Mouse (Mus musculus) embryonic facial prominence, embryonic 14.5 days (tissue): ENCODE measurements around the gene Bglap3. TPM values are rescaled to one million over a fixed set of nuclear protein-coding genes. Genes with fewer than 3 reads are reported as not detected.
A peak's percentile ranks its signal among the peaks of the same experiment; 100 is the strongest.
"Not testable (repeated sequence)": the region's sequence is repeated elsewhere in the genome, so short reads cannot be mapped to it uniquely, and the experiment has no call there.

Experiments used
- ATAC-seq: fragments of 200-750 bp; cut with Nextera tagmentation; 2 replicates; pipeline ENCODE4 v1.8.0; 2017; ENCODE audit warnings: low read depth, moderate number of reproducible peaks, moderate TSS enrichment
- DNase-seq: peaks from one replicate; pipeline ENCODE4 v3.0.0-alpha.2; 2015; ENCODE audit warnings: low spot score
- H3K27ac ChIP-seq: fragments of 300-500 bp; sonication (generic); replicated peaks from 2 replicates; pipeline ENCODE4 v1.5.1; 2014; ENCODE audit warnings: low read depth, mild to moderate bottlenecking, low read length, moderate library complexity
- H3K27me3 ChIP-seq: fragments of 300-500 bp; sonication (generic); replicated peaks from 2 replicates; pipeline ENCODE4 v1.6.1; 2014; ENCODE audit warnings: low read length; ENCODE audit not compliant: control insufficient read depth, insufficient read depth
- H3K36me3 ChIP-seq: fragments of 300-500 bp; sonication (generic); 2 replicates; pipeline ENCODE4 v1.6.1; 2014; ENCODE audit warnings: low read length, mixed read lengths; ENCODE audit not compliant: control insufficient read depth, insufficient read depth
- H3K4me1 ChIP-seq: fragments of 300-500 bp; sonication (generic); 2 replicates; pipeline ENCODE4 v1.6.1; 2014; ENCODE audit warnings: antibody characterized with exemption, low read length; ENCODE audit not compliant: control insufficient read depth, insufficient read depth
- H3K4me2 ChIP-seq: fragments of 300-500 bp; sonication (generic); 2 replicates; pipeline ENCODE4 v1.6.1; 2014; ENCODE audit warnings: low read depth, mild to moderate bottlenecking, low read length, moderate library complexity, mixed read lengths
- H3K4me3 ChIP-seq: fragments of 300-500 bp; sonication (generic); 2 replicates; pipeline ENCODE4 v1.5.1; 2014; ENCODE audit warnings: low read depth, mild to moderate bottlenecking, low read length
- H3K9ac ChIP-seq: fragments of 300-500 bp; sonication (generic); 2 replicates; pipeline ENCODE4 v1.6.1; 2014; ENCODE audit warnings: low read depth, mild to moderate bottlenecking, low read length, moderate library complexity, mixed read lengths
- H3K9me3 ChIP-seq: fragments of 300-500 bp; sonication (generic); 2 replicates; pipeline ENCODE4 v1.6.1; 2016; ENCODE audit warnings: low read length; ENCODE audit not compliant: control insufficient read depth
- WGBS: fragments of 180-500 bp; shearing (Covaris S2); extraction: QIAGEN DNeasy Blood & Tissue Kit; methylation state at CpG from one replicate; pipeline ENCODE4 v1.1.7; 2014; 5-methylcytosine and 5-hydroxymethylcytosine counted together
- polyA plus RNA-seq: library from polyadenylated mRNA; unstranded; fragments of >200 nt; fragmentation: Nextera tagmentation; extraction: Ambion mirVana; gene quantifications from 2 replicates; pipeline ENCODE4 v1.2.1, GENCODE M21; 2014

Bglap3 gene
- polyA plus RNA-seq, result 1.5 and 4.6 TPM in 2 replicates

DNA sequence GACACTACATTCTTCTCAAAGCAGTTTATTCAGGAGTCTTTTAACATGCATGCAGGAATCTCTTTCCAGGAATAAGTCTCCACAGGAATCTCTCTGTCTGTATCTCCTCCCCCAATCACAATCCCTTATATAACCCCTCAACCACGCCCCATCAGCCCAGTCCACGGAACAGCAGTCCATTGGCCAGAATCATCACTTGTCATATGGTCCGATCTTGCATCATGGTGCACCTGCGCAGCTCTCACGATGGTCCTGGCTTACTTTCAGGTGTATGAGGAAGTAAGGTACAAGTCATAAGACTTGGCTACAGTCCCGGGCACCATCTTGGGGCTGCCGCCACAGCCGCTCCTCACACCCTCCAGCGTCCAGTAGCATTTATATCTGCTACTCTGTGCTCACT lies at the start of gene Bglap3:
Bglap3 (minus strand) TSS at position 101 of the 400 bp plus-strand sequence.
- not testable (repeated sequence) for ATAC-seq, H3K4me2 ChIP-seq, H3K4me1 ChIP-seq, H3K27me3 ChIP-seq, H3K27ac ChIP-seq, H3K4me3 ChIP-seq, H3K36me3 ChIP-seq, H3K9me3 ChIP-seq, DNase-seq, H3K9ac ChIP-seq
- WGBS, result 91% methylated on average over 9 of the region's 9 CpGs

- WGBS, result 44% methylated on average over 9 of the region's 9 CpGs
- ATAC-seq (no peak), DNase-seq (no peak)
- no peaks in the 10 kb centered on the region for H3K27me3 ChIP-seq
- H3K4me2 ChIP-seq, result no peak overlapping the region
- peaks cover 41% of the 10 kb centered on the region for H3K36me3 ChIP-seq
- no peak overlapping the region for H3K4me3 ChIP-seq
- no peaks in the 10 kb centered on the region for H3K9me3 ChIP-seq
- H3K27ac ChIP-seq, result no peak overlapping the region
- 0 out of 2 replicates have a peak overlapping the region, but pooled peaks have one; percentile 31 for H3K9ac ChIP-seq
- H3K4me1 ChIP-seq, result peaks cover 10% of the 10 kb centered on the region
Observed at GRCm38 (mm10) chr3:88422020-88422720, 49.6 kb upstream of the Bglap3 start.

GRCm38 (mm10) chr3:88420771-88421170 lies 48.2 kb upstream of the Bglap3 start:
- DNase-seq, result no peak
- Histone ChIP-seq H3K4me3 (no peak overlapping the region), H3K4me2 (no peak overlapping the region), H3K36me3 (peaks cover 55% of the 10 kb centered on the region), H3K27ac (no peak overlapping the region), H3K9ac (no peak overlapping the region), H3K27me3 (no peaks in the 10 kb centered on the region), H3K9me3 (no peaks in the 10 kb centered on the region), H3K4me1 (peaks cover 10% of the 10 kb centered on the region)
- WGBS, result 97% methylated on average over 19 of the region's 19 CpGs
- no peak for ATAC-seq

- DNase-seq (no peak), ATAC-seq (no peak)
- Histone ChIP-seq H3K9me3 (no peaks in the 10 kb centered on the region), H3K27ac (no peak overlapping the region), H3K4me2 (no peak overlapping the region), H3K4me1 (no peaks in the 10 kb centered on the region), H3K4me3 (no peak overlapping the region), H3K9ac (no peak overlapping the region), H3K27me3 (no peaks in the 10 kb centered on the region), H3K36me3 (peaks cover 77% of the 10 kb centered on the region)
- WGBS, result 81% methylated on average over 6 of the region's 6 CpGs
Observed at GRCm38 (mm10) chr3:88418016-88418415, 45.5 kb upstream of the Bglap3 start.

GRCm38 (mm10) chr3:88415668-88416067 lies 43.1 kb upstream of the Bglap3 start:
- Histone ChIP-seq H3K4me1 (peaks cover 3% of the 10 kb centered on the region), H3K4me2 (no peak overlapping the region), H3K36me3 (peaks cover 89% of the 10 kb centered on the region), H3K9ac (no peak overlapping the region), H3K4me3 (no peak overlapping the region), H3K27ac (no peak overlapping the region), H3K9me3 (no peaks in the 10 kb centered on the region), H3K27me3 (no peaks in the 10 kb centered on the region)
- 82% methylated on average over 4 of the region's 4 CpGs for WGBS
- DNase-seq, result no peak
- ATAC-seq, result no peak

DNA sequence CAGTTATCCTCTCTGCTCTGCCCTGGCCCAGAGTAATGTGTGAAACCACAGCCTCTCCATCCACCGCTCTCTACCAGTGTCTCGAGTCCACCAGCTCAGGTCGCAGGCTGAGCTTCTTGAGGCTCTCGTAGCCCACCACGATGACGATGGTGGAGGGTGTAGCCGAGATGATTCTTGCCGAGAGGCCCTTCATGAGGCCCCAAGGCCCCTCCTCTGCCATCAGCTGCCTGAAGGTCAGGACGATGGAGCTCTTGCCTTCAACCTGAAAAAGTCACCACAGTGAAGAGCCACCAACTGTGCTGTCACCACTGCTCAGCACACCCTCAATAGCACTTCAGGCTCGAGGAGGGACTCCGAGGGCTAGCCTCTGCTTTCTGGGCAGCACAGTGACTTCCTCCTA lies 40.1 kb upstream of the Bglap3 start:
- WGBS, result 89% methylated on average over 11 of the region's 11 CpGs
- Histone ChIP-seq H3K4me2 (no peak overlapping the region), H3K27me3 (no peaks in the 10 kb centered on the region), H3K36me3 (peaks cover 59% of the 10 kb centered on the region), H3K9ac (no peak overlapping the region), H3K4me3 (no peak overlapping the region), H3K4me1 (peaks cover 12% of the 10 kb centered on the region), H3K9me3 (no peaks in the 10 kb centered on the region), H3K27ac (no peak overlapping the region)
- DNase-seq, result no peak
- ATAC-seq, result no peak

DNA sequence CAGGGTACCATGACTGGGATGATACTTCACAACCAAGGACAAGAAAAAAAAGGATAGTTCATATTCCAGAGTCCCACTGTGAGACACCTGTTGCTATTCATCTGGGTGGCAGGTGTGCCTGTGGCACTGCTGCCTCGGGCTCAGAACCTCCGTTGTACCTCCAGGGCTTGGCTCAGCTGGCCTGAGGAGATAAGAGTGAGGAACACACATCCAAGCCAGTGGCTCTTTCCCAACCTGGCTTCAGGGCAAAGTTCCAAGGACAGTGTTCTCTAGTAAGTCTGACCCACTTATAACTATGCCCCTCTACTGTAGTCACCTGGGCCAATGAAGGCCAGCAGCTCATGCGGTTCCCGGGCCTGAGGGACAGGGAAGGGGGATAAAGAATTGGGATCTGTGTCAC lies 39.1 kb upstream of the Bglap3 start:
- H3K9me3 ChIP-seq, result no peaks in the 10 kb centered on the region
- no peak overlapping the region for H3K27ac ChIP-seq
- H3K4me1 ChIP-seq, result peaks cover 12% of the 10 kb centered on the region
- H3K4me2 ChIP-seq, result no peak overlapping the region
- ATAC-seq (no peak), DNase-seq (no peak)
- no peak overlapping the region for H3K4me3 ChIP-seq
- peaks cover 50% of the 10 kb centered on the region for H3K36me3 ChIP-seq
- WGBS, result 92% methylated on average over 4 of the region's 4 CpGs
- H3K9ac ChIP-seq, result no peak overlapping the region
- H3K27me3 ChIP-seq, result no peaks in the 10 kb centered on the region

DNA sequence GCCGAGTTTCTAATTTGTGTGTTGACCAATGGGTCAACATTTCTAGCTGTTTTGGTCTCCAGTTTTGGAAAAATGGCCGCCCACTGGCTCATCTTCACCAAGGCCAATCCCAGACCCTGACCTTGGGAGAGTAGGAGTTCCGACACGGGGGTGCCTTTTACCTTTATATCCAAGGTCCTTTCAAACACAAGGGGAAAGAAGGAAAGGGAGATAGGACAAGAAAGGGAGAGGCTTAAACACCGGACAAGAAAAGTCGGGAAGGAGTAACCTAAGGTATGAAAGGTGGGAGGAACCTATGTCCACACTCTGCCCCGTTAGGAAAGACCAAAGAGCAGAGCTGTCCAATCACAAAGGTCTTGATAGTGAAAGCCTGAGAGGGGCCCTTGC lies 38.1 kb upstream of the Bglap3 start:
- Histone ChIP-seq H3K9ac (peak overlapping the region; percentile 89), H3K27me3 (no peaks in the 10 kb centered on the region), H3K4me3 (peak overlapping the region; percentile 66), H3K27ac (peak overlapping the region; percentile 92), H3K36me3 (peaks cover 39% of the 10 kb centered on the region), H3K4me2 (peak overlapping the region; percentile 61), H3K9me3 (no peaks in the 10 kb centered on the region), H3K4me1 (peaks cover 12% of the 10 kb centered on the region)
- no peak for ATAC-seq
- peak; percentile 12 for DNase-seq
- 21% methylated on average over 7 of the region's 7 CpGs for WGBS
